Mouse (Mus musculus): Measurements from ENCODE around the gene Rbm20.
A peak's percentile ranks its signal among the peaks of the same experiment; 100 is the strongest.

Rbm20 gene

DNA sequence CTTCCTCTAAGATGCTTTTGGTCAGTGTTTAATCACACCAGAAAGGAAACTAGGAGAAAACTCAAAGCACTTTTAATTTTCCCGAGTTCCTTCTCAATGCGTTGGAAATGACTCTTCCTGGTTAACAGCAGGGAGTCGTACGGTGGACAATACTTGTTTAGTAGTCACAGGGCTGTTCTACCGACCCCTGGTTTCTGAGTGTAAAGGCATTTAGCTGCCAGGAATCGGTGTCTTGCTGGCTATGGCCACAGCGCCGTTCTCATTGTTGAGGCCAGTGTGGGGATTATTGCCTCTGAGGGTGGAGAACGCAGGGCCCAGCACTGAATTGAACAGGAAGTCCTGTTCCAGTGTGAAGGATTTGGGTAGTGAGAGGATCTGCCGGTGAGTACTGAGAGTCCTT, 13.7 kb downstream of the Rbm20 start:
- H3K36me3 ChIP-seq (ENCODE audit: control insufficient read depth, insufficient read depth, low read length, poor library complexity, severe bottlenecking) = no peaks in the 10 kb centered on the region
- DNase-seq (ENCODE audit: low read depth, low spot score) = no peak
- H3K27me3 ChIP-seq (ENCODE audit: control insufficient read depth, insufficient read depth, low read length, poor library complexity, severe bottlenecking) = no peaks in the 10 kb centered on the region

DNA sequence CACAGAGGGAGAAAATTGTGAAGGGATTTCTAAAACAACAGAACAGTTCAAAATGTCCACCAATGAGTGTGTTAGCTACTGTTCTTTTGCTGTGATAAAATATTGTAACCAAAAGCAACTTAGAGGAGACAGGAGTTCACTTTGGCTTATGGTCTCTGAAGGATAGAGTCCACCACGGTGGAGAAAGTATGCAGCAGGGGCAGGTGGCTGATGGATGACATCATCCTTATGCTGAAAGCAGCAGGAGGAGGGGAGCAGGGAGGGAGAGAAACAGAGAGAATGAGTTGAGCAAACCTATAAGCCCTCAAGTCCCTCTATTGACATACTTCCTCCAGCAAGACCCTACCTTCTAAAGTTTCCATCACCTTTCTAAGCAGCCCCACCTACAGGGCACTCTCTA, 16.9 kb downstream of the Rbm20 start:
- no peak for DNase-seq (ENCODE audit: low read depth, low spot score)
- Histone ChIP-seq H3K36me3 (ENCODE audit: control insufficient read depth, insufficient read depth, low read length, poor library complexity, severe bottlenecking) (no peaks in the 10 kb centered on the region), H3K27me3 (ENCODE audit: control insufficient read depth, insufficient read depth, low read length, poor library complexity, severe bottlenecking) (no peaks in the 10 kb centered on the region)

DNA sequence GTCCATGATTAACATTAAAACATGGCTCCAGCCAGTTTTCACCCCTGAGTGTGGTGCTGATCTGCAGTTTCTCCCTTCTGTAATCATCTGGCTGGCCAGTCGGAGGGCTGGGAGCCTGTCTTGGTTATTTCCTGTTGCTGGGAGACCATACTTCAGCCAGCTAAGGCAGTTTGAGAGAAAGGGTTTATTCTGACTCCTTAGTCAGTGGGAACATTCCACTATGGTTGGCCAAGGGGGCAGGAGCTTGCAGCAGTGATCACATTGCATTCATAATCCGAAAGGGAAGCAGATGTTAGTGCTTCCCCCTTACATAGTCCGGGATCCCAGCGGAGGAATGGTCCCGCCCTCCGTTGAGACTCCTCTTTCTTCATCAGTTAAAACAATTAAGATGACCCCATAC, 19.0 kb downstream of the Rbm20 start:
- no peak for DNase-seq (ENCODE audit: low read depth, low spot score)
- Histone ChIP-seq H3K36me3 (ENCODE audit: control insufficient read depth, insufficient read depth, low read length, poor library complexity, severe bottlenecking) (no peaks in the 10 kb centered on the region), H3K27me3 (ENCODE audit: control insufficient read depth, insufficient read depth, low read length, poor library complexity, severe bottlenecking) (no peaks in the 10 kb centered on the region)

- H3K36me3 ChIP-seq (ENCODE audit: control insufficient read depth, insufficient read depth, low read length, poor library complexity, severe bottlenecking) = no peaks in the 10 kb centered on the region
- no peak for DNase-seq (ENCODE audit: low read depth, low spot score)
- no peaks in the 10 kb centered on the region for H3K27me3 ChIP-seq (ENCODE audit: control insufficient read depth, insufficient read depth, low read length, poor library complexity, severe bottlenecking)
These were observed 19.5 kb downstream of the Rbm20 start for GRCm38 (mm10) chr19:53696655-53697054.

GRCm38 (mm10) chr19:53697376-53698126, 20.4 kb downstream of the Rbm20 start:
- Histone ChIP-seq H3K27me3 (ENCODE audit: control insufficient read depth, insufficient read depth, low read length, poor library complexity, severe bottlenecking) (no peaks in the 10 kb centered on the region), H3K36me3 (ENCODE audit: control insufficient read depth, insufficient read depth, low read length, poor library complexity, severe bottlenecking) (no peaks in the 10 kb centered on the region)
- DNase-seq (ENCODE audit: low read depth, low spot score) = no peak

DNA sequence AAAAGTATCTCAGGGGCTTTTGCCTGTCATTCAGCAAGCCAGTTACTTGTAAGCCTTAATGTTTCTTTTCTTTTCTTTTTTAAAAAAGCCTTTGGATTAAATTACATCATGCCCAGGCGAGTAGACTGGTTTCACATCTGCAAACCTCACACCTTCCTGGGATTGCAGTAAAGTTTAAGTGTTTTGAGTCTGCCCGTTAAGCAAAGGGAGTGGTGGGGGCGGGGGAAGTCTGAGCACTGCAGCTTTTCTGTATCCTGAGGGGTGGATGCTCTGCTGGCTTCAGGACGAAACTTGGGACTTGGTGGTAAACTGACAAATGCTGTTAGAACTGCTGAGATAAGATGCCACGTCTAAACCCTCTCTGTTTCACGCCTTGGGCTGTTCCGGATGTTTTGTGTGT, 22.6 kb downstream of the Rbm20 start:
- no peak for DNase-seq (ENCODE audit: low read depth, low spot score)
- H3K27me3 ChIP-seq (ENCODE audit: control insufficient read depth, insufficient read depth, low read length, poor library complexity, severe bottlenecking) = no peaks in the 10 kb centered on the region
- no peaks in the 10 kb centered on the region for H3K36me3 ChIP-seq (ENCODE audit: control insufficient read depth, insufficient read depth, low read length, poor library complexity, severe bottlenecking)

- Histone ChIP-seq H3K27me3 (ENCODE audit: control insufficient read depth, insufficient read depth, low read length, poor library complexity, severe bottlenecking) (no peaks in the 10 kb centered on the region), H3K36me3 (ENCODE audit: control insufficient read depth, insufficient read depth, low read length, poor library complexity, severe bottlenecking) (no peaks in the 10 kb centered on the region)
- DNase-seq (ENCODE audit: low read depth, low spot score) = no peak
These were observed 24.3 kb downstream of the Rbm20 start for GRCm38 (mm10) chr19:53701434-53701833.

GRCm38 (mm10) chr19:53704895-53705823, 28.1 kb downstream of the Rbm20 start:
- peak; percentile 26 for DNase-seq (ENCODE audit: low read depth, low spot score)
- no peaks in the 10 kb centered on the region for H3K27me3 ChIP-seq (ENCODE audit: control insufficient read depth, insufficient read depth, low read length, poor library complexity, severe bottlenecking)

GRCm38 (mm10) chr19:53708401-53708800, 31.3 kb downstream of the Rbm20 start:
- no peaks in the 10 kb centered on the region for H3K36me3 ChIP-seq (ENCODE audit: control insufficient read depth, insufficient read depth, low read length, poor library complexity, severe bottlenecking)
- no peak for DNase-seq (ENCODE audit: low read depth, low spot score)
- no peaks in the 10 kb centered on the region for H3K27me3 ChIP-seq (ENCODE audit: control insufficient read depth, insufficient read depth, low read length, poor library complexity, severe bottlenecking)

More at GRCm38 (mm10) chr19:53704895-53705823, 28.1 kb downstream of the Rbm20 start:
- no peaks in the 10 kb centered on the region for H3K36me3 ChIP-seq (ENCODE audit: control insufficient read depth, insufficient read depth, low read length, poor library complexity, severe bottlenecking)

DNA sequence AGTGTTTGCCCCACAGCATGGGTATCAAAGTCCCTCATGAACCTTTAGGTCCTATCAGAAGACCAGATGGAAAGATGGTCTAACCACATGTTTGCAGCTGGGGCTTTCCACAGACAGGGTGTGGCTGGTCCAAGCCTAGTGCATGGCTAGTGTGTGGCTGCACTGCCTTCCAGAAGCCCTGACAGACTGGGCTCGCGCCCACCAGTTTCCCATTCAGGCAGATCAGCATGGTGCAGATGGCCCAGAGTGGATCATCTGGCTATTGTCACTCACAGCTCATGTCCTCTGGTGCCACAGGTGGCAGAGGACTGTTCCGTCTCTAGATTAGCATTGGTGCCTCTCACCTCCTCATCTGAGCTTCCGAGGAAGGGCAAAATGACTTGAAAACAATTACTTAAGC, 33.8 kb downstream of the Rbm20 start:
- no peaks in the 10 kb centered on the region for H3K36me3 ChIP-seq (ENCODE audit: control insufficient read depth, insufficient read depth, low read length, poor library complexity, severe bottlenecking)
- H3K27me3 ChIP-seq (ENCODE audit: control insufficient read depth, insufficient read depth, low read length, poor library complexity, severe bottlenecking) = no peaks in the 10 kb centered on the region
- DNase-seq (ENCODE audit: low read depth, low spot score) = no peak

GRCm38 (mm10) chr19:53711261-53711890, 34.3 kb downstream of the Rbm20 start:
- no peaks in the 10 kb centered on the region for H3K27me3 ChIP-seq (ENCODE audit: control insufficient read depth, insufficient read depth, low read length, poor library complexity, severe bottlenecking)
- H3K36me3 ChIP-seq (ENCODE audit: control insufficient read depth, insufficient read depth, low read length, poor library complexity, severe bottlenecking) = no peaks in the 10 kb centered on the region
- no peak for DNase-seq (ENCODE audit: low read depth, low spot score)

DNA sequence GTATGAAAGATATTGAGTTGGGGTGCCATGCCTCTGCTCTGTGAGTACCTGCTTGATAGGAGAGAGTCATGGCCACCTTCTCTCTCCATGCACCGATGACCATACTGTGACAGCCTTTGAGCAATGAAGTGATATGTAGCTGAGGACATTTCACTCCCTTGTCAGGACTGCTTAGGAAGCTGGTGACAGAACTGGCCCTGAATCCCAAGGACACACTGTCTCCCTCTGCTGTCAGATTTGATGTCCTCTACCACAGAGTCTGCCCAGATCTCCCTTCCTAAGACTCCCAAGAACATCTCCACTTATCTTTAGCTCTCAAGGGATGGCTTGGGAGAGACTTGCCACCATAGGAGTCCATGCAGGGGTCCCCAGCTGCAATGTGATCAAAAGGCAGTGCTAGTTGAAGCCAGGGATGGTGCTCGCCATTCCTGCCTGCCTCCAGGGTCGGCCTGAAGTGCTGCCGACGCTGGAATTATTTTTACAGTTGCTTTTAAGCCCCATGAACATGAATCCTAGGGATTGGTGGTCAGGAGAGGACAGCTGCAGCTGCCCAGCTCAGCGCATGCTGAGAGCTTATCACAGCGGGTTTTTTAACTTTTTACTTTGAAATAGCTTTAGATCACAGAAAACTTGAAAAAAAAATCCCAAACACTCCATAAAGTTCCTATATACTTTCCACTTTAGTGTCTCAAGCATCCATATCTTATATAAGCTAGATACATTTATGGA, 35.4 kb downstream of the Rbm20 start:
- no peaks in the 10 kb centered on the region for H3K27me3 ChIP-seq (ENCODE audit: control insufficient read depth, insufficient read depth, low read length, poor library complexity, severe bottlenecking)
- no peaks in the 10 kb centered on the region for H3K36me3 ChIP-seq (ENCODE audit: control insufficient read depth, insufficient read depth, low read length, poor library complexity, severe bottlenecking)
- DNase-seq (ENCODE audit: low read depth, low spot score) = no peak

- no peaks in the 10 kb centered on the region for H3K36me3 ChIP-seq (ENCODE audit: control insufficient read depth, insufficient read depth, low read length, poor library complexity, severe bottlenecking)
- H3K27me3 ChIP-seq (ENCODE audit: control insufficient read depth, insufficient read depth, low read length, poor library complexity, severe bottlenecking) = no peaks in the 10 kb centered on the region
- DNase-seq (ENCODE audit: low read depth, low spot score) = no peak
These were observed 36.3 kb downstream of the Rbm20 start for GRCm38 (mm10) chr19:53713364-53713763.

GRCm38 (mm10) chr19:53716469-53716868, 39.4 kb downstream of the Rbm20 start:
- Histone ChIP-seq H3K27me3 (ENCODE audit: control insufficient read depth, insufficient read depth, low read length, poor library complexity, severe bottlenecking) (no peaks in the 10 kb centered on the region; the same call in 1 of the 2 replicates), H3K36me3 (ENCODE audit: control insufficient read depth, insufficient read depth, low read length, poor library complexity, severe bottlenecking) (no peaks in the 10 kb centered on the region)
- DNase-seq (ENCODE audit: low read depth, low spot score) = no peak

All from splenic B cell, adult 2 months (primary cell).